Mouse (Mus musculus): ENCODE results near the gene Fam129a.

DNA sequence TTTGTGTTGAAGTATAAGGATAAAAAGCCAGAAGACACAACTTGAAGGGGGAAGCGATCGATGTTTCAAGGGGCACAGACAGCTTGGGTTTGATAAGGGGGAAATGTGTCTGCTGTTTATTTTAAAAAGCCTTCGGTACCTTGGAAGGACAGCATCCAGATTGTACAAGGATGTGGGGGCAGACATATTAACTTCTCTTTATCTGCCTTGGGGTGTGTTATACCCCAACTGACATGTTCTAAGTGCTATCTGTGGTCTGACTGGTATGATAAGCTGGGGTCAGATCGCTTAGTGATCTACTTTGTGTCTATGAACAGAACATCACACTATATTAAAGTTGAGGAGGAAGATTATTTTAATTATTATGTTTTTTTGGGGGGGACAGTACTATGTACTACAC lies 157.2 kb downstream of the Fam129a start:
- TF ChIP-seq CTCF (IDR thresholded peaks at IDR 0.05; ENCODE audit: insufficient read depth, low read depth, low read length) (no peak), POLR2A (IDR thresholded peaks at IDR 0.05; ENCODE audit: insufficient read depth, low read depth, low read length) (no peak)

All from olfactory bulb, adult 2 months (tissue).